Mouse (Mus musculus) NIH3T3 (cell line): Measurements from ENCODE around the gene Ctbp2.
A peak's percentile ranks its signal among the peaks of the same experiment; 100 is the strongest.

Source experiments
- DNase-seq: peaks from one replicate; pipeline ENCODE4 v3.0.0-alpha.2; 2012; ENCODE audit warnings: low read depth

Ctbp2 gene

DNA sequence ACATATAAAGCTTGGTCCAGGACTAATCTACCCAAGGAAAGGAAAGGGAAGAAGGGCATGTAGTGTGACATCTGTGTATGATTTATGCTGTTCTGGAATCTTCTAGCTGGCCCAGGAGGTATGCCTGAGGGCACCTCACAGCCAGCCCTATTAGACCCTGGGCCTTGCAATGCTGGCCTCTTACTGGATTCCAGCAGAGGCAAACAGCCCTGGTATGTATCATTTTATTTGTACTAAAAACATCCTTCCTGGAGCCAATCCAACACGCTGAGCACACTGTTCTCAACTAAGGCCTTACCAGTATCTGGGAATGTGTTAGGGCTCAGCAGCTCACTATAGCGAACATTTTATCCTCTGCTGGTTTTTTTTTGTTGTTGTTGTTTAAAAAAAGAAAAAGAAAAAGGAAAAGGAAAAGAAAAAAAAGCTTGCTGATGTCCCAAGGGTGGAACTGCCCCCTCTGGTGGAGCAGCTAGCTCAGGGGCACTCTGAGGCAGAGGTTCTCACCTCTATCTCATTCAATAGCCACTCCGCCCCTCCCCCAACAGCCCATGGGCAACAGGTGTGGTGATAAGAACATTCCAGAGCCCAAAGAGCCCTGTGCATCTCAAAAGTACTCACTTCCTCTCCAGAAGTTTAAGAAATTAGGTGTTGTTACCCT, 83.3 kb downstream of the Ctbp2 start:
- DNase-seq = peak; percentile 82

DNA sequence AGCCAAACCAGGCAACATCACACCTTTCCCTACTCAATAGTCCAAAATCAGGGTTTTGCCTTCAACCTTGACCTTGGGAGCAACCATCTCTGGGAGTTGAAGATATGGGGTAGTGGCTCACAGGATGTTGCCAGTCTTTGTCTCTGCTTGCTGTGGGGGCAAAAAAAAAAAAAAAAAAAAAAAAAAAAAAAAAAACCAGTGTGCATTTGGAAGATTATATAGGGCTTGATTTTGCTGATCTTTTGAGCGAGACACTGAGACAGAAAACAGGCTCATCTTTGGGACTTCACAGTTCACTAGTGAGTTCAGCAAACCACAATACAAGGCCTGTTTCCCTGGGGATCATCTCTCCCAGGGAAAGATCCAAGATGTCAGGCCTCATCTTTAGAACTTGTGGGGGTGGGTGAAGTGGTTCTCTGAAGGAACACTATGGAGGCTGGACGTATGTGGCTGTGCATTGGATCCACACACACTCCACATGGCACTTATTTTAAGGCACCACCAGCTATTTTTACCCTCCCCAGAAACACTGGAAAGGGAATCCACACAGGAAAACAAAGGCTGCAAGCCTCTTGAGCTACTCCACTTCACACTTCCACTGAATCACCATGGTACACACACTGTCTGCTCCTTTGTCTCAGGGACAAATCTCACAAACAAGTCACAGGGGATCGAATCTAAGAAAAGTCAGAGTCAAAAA, 84.4 kb downstream of the Ctbp2 start:
- no peak for DNase-seq

DNA sequence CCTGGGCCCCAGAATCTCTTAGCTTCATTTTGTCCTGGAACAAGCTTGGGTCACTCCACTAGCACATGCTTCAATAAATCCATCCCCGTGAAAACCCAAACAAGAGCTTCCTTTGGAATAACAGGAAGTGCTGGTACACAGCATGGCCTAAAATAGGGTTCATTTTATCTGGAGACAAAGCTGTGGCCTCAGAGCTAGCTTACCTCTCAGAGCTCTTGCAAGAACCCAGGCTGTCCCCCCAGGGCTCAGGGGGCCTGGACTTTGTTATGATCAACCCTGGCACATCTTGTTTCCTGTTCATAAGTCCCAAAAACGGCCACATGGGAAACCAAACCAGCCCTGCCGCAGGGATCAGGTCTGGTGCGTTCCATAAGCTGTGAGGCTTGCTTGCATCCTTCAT, 86.5 kb downstream of the Ctbp2 start:
- DNase-seq = no peak

DNA sequence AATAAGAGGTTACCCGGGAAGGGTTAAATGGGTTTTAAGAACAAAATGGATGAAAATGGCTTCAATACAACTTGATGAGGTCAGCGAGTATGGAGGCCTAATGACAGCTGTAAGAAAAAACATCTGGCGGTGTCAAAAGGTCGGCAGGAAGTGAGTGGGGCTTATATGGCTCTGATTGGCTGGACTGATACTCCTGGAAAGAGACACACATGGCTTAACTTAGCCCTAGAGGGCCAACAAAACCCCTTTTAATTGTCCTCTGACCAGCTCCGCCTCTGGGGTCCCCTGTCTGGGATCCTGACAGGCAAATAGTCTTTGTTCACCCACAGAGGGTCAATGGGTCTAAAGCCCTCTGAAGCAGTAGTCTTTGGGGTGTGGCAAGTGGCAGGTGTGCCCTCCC, 86.9 kb downstream of the Ctbp2 start:
- DNase-seq = peak; percentile 35

DNA sequence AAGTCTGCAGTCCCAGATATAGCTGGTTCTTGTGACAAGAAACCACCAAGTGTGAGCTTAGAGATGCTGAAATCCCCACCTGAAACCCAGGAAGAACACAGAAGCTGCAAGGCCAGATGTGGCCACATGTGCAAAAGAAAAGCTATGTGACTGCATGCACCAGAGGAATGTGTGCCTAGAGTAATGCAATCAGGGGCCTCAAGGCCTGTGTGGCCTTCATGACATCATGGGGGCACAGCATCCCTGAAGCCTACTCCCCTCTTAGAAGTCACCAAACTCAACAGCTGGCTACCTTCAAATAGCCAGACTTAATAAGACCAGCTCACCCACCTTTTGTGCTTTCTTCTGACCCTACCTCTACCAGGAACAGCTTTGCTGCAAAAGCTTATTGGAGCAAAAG, 88.3 kb downstream of the Ctbp2 start:
- no peak for DNase-seq

DNA sequence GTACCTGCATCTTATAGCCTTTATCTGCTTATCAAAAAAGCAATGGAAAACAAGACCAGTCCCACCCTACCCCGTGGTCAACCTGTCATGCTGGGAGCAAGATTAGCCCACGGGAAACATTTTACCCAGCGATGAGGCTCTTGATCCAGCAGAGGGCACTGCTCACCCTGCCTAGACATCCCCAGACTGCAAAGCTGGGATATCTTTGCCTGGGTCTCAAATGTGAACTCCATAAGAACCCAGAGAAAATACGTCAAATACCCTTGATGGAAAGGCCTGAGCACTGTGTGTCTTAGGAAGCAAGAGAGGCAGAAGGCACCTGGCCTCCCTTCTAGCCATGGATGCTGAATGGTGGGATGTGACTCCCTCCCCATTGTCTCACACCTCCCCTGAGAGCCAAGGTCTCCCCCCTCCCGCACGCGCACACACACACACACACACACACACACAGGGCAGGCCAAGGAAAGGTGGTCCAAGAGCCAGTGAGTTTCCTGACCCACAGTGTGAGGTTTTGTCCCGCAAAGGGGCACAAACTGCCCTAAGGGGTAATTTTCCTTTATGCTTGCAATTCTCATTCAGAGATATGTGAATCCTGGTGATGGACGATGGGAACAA, 91.5 kb downstream of the Ctbp2 start:
- DNase-seq = peak; percentile 80

DNA sequence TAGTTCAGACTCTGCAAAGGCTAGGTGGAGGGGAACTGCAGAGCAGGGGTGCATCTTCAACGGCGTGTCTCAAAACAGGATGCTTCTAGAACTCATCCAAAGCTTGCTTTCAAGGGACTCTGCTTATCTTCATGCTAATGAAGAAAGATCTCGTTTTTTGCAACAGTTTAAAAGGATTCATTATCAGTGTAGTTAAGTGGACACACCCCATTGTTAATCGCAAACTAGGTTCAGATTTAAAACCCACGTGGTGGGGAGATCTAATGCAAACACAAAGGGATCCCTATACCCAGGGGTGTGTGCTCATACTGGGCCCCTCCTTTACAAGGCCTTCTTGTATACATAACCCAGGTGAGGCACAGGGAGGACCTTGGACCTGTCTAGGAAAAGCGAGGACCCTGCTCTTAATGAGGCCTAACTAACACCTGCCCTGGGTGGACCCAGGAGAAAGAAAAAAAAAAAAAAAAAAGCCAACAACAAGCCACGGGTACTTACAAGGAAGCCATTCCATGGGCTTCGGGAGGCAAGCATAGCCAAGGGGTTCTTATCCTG, 94.6 kb downstream of the Ctbp2 start:
- DNase-seq = no peak

DNA sequence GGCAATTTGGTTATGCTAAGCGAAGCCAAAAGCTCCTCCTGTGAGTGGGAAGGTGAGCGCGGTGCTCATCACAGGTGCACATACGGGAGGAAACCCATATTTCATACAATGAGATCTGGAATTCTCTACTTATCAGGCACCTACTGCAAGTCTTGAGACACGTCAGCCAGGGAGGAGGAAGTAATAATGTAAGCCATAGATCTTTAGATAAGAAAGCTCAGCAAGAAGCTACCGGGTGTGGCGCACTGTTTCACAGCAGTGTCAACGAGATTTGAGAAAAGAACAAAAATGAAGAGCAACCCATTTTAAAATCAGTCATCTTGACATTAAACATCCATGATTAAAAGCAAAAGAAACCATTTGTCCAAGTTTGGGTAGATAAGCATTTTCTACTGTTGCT, 95.2 kb downstream of the Ctbp2 start:
- no peak for DNase-seq

DNA sequence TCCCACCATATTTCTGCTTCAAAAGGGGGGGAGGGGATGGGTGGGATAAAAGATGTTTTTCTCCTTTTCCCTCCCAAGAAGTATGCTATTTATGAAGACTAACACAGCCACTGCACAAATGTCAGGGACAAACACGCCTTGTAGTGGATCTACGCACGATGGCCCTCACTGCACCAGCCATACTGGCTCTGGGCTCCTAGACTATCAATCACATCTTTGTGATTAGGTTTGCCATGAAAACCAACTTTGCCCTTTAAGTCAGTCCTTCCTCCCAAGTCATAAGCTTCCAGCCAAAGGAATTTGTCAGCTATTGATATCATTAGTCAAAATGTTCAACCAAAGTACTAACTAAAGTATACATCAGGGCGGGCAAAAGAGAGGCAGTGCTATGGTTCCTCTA, 96.2 kb downstream of the Ctbp2 start:
- no peak for DNase-seq

GRCm38 (mm10) chr7:133024694-133025093, 99.5 kb downstream of the Ctbp2 start:
- no peak for DNase-seq

- DNase-seq = no peak
These were observed 104.6 kb downstream of the Ctbp2 start for GRCm38 (mm10) chr7:133019481-133020020.

- DNase-seq = no peak
These were observed 105.2 kb downstream of the Ctbp2 start for GRCm38 (mm10) chr7:133018961-133019360.

GRCm38 (mm10) chr7:133015416-133016070, 108.6 kb downstream of the Ctbp2 start:
- no peak for DNase-seq

- no peak for DNase-seq
These were observed 109.5 kb downstream of the Ctbp2 start for GRCm38 (mm10) chr7:133014631-133015030.

DNA sequence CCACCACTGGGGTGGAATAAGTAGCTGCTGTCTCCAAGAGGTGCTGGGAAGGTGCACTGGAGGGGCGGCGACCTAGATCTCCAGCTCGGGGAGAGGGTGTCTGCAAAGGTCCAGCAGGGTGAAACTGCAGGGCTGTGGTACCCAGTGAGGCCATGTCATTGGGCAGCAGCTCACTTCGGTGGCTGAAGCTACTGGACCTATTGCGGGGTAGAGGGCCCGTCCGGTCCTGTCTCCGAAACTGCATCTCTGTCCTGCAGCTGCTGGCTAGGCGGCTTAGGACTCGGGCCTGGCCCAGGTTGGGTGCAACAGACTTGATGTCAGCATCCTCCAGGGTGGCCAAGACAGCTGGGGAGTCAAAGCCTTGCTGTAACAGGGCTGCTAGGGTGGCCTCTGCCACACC, 110.2 kb downstream of the Ctbp2 start:
- DNase-seq = no peak

DNA sequence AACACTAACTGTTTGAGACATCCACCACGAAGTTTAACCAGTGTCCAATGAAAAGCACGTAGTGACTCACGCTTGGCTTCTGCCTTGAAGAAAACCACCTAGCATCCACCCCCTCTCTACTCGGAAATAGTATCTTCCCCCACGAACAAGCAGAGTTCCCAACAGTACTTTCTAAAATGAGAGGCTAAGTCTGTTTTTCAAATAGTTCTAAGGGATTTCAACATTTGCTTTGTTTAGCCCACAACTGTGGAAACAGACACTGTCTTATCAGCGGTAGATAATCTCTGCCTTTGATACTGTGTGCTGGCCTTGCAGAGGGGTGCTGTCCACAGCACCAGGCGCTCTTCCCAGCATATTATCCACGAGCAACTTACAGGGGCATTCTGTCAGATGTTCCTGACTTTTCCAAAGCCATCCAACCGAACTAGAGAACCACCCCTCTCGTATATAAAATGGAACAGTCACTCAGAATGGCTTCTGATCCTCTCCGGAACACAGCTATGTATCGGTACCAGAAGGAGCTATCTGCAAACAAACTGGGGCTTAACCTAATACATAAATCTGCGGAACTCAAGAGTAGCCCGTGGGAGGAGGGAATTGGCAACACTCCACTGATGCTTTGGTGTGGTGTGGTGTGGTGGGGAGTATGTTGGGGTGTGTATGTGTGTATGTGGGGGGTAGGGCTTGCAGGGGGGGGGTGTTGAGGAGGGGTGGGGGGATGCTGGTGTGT, 111.4 kb downstream of the Ctbp2 start:
- DNase-seq = peak; percentile 65

DNA sequence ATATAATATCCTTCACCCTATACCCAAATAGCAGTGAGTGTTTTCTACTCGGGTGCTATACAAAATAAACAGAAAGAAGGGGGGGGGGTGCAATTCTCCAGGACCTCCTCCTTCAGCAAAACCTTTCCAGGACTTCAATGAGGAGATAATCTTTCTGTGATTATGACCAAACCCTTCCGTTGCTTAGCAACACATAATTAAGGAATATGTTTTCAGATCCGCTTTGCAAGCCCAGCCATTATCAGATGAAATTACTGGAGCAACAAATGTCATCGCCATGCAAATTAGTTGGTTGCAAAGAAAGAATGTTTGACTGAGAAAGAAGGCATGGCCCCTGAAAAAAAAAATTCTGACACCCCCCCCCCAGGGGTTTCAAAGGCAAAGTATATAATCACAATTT, 112.5 kb downstream of the Ctbp2 start:
- no peak for DNase-seq

DNA sequence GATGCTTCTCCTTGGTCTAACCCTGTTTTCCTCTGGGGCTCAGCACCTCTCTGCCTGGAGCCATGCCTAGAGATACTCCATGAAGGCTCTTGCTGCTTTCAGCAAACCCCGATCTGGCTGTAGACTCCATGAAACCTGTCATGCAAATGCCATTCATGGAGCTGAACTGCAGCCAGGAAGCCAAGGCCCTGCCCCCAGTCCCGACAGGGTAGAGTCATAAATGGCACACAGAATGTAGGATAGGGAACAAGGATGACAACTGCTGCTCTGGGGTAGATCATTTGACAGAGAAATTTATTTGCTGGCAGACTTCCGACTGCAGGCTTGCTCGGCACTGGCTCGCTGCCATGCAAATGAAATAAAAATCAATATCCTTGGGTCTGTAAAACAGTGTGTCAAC, 113.0 kb downstream of the Ctbp2 start:
- DNase-seq = peak; percentile 32

DNA sequence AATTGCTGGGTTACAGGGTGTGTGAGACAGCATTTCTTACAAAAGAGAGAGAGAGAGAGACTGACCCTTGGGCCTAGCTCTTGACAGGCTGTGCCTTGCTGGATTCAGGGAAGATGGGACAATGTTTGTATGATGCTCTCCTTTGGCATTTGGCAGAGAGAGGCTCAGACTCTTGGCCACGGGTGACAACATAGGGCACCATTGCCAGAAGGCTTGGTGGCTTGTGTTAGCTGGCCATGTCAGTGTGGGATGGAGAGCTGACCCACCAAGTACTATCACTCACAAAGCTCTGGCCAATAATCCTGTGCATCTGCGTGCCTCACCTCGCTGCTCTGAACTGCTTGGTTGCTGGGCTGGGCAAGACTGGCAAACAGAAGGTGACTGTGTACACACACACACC, 113.7 kb downstream of the Ctbp2 start:
- DNase-seq = no peak

- no peak for DNase-seq
These were observed 114.5 kb downstream of the Ctbp2 start for GRCm38 (mm10) chr7:133009676-133010075.

- DNase-seq = no peak
These were observed 115.5 kb downstream of the Ctbp2 start for GRCm38 (mm10) chr7:133008663-133009062.

DNA sequence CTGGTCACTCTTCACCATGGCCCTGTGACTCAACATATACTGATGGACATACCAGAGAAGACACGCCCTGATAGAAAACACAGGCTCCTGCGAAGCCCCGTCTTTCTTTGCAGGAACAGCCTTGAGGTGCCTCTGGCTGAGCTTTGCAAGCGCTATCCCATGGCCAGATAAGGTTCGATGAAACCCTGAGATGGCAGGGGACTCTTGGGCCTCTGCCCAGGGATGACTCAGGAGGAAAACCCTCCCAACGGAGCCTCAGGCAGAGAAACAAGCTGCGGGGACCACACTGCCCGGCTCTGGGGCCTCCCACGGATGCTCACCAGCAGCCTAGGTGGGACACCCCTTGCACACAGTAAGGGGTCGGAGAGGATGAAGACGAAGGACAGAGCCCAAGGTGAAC, 116.8 kb downstream of the Ctbp2 start:
- peak; percentile 73 for DNase-seq
